Mouse (Mus musculus) heart, adult 2 months (tissue): ENCODE measurements around the gene Pin1rt1.

ENCODE experiments used
- CTCF ChIP-seq: fragments of 200-600 bp; IDR thresholded peaks from 2 replicates; pipeline ENCODE4 v1.8.1; 2022; ENCODE audit warnings: antibody characterized with exemption, mild to moderate bottlenecking, moderate library complexity
- EP300 ChIP-seq: fragments of 200-500 bp; IDR thresholded peaks from 2 replicates; pipeline ENCODE4 v1.6.1; 2011; ENCODE audit warnings: low read depth, low read length, control low read depth; ENCODE audit not compliant: insufficient read depth
- POLR2A ChIP-seq: fragments of 200-500 bp; IDR thresholded peaks from 2 replicates; pipeline ENCODE4 v1.6.1; 2011; ENCODE audit warnings: mild to moderate bottlenecking, low read depth, low read length, control low read depth; ENCODE audit not compliant: insufficient read depth

- TF ChIP-seq CTCF (no peak), EP300 (no peak), POLR2A (no peak)
Observed at GRCm38 (mm10) chr2:104714254-104714691, 1.9 kb downstream of the Pin1rt1 start.
